Mouse (Mus musculus) liver, embryonic 15.5 days (tissue): ENCODE results near the gene Pnpo. TPM values are rescaled to one million over a fixed set of nuclear protein-coding genes. Genes with fewer than 3 reads are reported as not detected.

Experiments
- ATAC-seq: fragments of 200-750 bp; cut with Nextera tagmentation; 2 replicates; pipeline ENCODE4 v1.8.0; 2017; ENCODE audit warnings: moderate number of reproducible peaks, mild to moderate bottlenecking, moderate library complexity; ENCODE audit not compliant: insufficient read depth
- H3K27ac ChIP-seq: fragments of 300-500 bp; sonication (generic); replicated peaks from 2 replicates; pipeline ENCODE4 v1.5.1; 2015; ENCODE audit warnings: mild to moderate bottlenecking, inconsistent platforms
- H3K27me3 ChIP-seq: fragments of 300-500 bp; sonication (generic); 2 replicates; pipeline ENCODE4 v1.6.1; 2015; ENCODE audit warnings: mild to moderate bottlenecking, inconsistent platforms
- H3K36me3 ChIP-seq: fragments of 300-500 bp; sonication (generic); replicated peaks from 2 replicates; pipeline ENCODE4 v1.6.1; 2015; ENCODE audit warnings: moderate library complexity, mild to moderate bottlenecking, inconsistent platforms
- H3K4me1 ChIP-seq: fragments of 300-500 bp; sonication (generic); replicated peaks from 2 replicates; pipeline ENCODE4 v1.6.1; 2015; ENCODE audit warnings: inconsistent platforms
- H3K4me2 ChIP-seq: fragments of 300-500 bp; sonication (generic); 2 replicates; pipeline ENCODE4 v1.6.1; 2015; ENCODE audit warnings: moderate library complexity, mild to moderate bottlenecking, inconsistent platforms
- H3K4me3 ChIP-seq: fragments of 300-500 bp; sonication (generic); replicated peaks from 2 replicates; pipeline ENCODE4 v1.5.1; 2015; ENCODE audit warnings: mild to moderate bottlenecking, inconsistent platforms
- H3K9ac ChIP-seq: fragments of 300-500 bp; sonication (generic); 2 replicates; pipeline ENCODE4 v1.6.1; 2015; ENCODE audit warnings: moderate library complexity, mild to moderate bottlenecking, inconsistent platforms
- H3K9me3 ChIP-seq: fragments of 300-500 bp; sonication (generic); replicated peaks from 2 replicates; pipeline ENCODE4 v1.6.1; 2016; ENCODE audit warnings: inconsistent platforms
- WGBS: fragments of 180-500 bp; shearing (Covaris S2); methylation state at CpG from one replicate; pipeline ENCODE4 v1.1.7; 2015; ENCODE audit warnings: mixed read lengths; ENCODE audit not compliant: insufficient replicate concordance; 5-methylcytosine and 5-hydroxymethylcytosine counted together
- polyA plus RNA-seq: library from polyadenylated mRNA; unstranded; fragments of >200 nt; fragmentation: Nextera tagmentation; extraction: Ambion mirVana; gene quantifications from 2 replicates; pipeline ENCODE4 v1.2.1, GENCODE M21; 2015

Gene Pnpo
- polyA plus RNA-seq, 1 experiment from 2014 or later: 719 TPM

DNA sequence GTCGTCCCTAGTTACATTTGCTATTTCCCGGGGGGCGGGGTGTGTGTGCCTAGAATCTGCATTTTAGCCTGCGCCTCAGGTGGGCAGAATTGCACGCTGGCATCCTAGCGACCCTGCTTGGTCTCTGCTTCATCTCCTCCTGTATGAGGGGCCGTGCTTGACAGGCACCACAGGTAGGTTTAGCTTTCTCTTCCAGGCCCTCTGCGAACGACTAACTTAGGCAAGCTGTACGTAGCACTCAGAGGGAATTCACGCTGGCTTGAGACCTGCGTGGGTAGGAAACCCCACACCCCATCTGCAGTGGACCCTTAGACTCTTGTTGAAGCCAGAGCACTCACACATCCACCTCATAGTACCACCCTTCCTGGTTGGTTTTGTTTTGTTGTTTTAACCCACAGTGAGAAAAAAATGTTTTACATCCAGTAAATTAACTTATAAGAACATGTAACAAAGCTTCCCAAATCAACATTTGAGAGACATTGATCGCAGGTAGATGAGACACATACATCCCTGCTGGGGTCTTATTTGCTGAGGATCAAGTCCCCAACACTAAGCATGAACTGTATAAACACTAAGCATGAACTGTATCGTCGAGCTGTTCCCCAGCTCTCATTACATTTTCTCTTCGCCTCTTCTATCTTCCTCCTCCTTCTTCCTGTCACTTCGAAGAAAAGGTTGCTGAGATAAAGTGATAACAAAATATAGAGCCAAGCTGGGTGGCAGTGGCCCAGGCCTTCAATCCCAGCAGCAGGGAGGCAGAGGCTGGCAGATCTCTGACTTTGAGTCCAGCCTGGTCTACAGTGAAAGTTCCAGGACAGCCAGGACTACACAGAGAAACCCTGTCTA is 34.8 kb upstream of the Pnpo start:
- peak overlapping the region; percentile 85 for H3K4me3 ChIP-seq
- no peaks in the 10 kb centered on the region; the same call in 1 of the 2 replicates for H3K36me3 ChIP-seq
- H3K9me3 ChIP-seq: no peaks in the 10 kb centered on the region
- no peak for ATAC-seq
- H3K4me1 ChIP-seq: peaks cover 56% of the 10 kb centered on the region
- H3K9ac ChIP-seq: peak overlapping the region; percentile 82
- peak overlapping the region; percentile 91 for H3K4me2 ChIP-seq
- H3K27me3 ChIP-seq: peaks cover 2% of the 10 kb centered on the region; the same call in 1 of the 2 replicates
- peak overlapping the region; percentile 96 for H3K27ac ChIP-seq
- 18% methylated on average over 17 of the region's 17 CpGs for WGBS

DNA sequence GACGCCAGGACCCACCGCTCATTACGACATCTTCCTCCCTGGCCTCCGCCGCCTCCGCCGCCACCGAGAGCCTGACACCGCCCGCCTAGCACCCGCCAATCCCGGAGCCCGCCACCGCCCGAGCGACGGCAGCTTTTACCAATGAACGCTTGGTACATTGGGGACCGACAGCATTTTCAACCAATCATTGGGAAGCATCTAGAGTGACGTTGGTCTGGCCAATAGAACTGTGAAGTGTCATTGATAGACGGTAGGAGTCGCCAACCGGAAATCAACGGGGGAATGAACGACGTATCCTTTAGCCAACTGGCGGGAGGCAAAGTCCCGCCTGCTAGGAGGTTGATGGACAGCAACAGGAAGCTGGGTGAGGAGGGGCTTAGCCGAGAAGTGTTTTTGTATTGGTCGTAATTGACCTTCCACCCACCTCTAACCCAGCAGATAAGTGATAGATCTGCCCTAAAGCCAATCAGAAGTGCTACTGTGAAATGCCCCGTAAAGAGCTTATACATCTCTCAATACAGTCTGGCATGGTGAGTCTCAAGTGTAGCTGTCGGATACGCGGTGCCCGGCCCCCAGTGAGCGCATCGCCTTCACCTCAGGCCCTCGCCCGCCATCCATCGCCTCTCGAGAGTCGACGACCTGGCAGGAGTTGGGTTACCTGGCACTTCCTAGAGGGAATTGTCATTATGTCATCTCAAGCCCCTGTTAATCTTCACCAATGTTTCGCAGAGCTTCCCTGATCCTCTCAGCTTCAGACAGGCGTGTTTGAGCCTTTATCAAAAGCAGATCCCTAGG is 34.0 kb upstream of the Pnpo start:
- H3K9ac ChIP-seq: peak overlapping the region; percentile 94
- WGBS: under 1% methylated on average over 45 of the region's 45 CpGs
- H3K27ac ChIP-seq: peak overlapping the region; percentile 96
- H3K27me3 ChIP-seq: no peaks in the 10 kb centered on the region
- H3K4me2 ChIP-seq: peak overlapping the region; percentile 91
- no peaks in the 10 kb centered on the region for H3K9me3 ChIP-seq
- ATAC-seq: peak; percentile 93
- peaks cover 63% of the 10 kb centered on the region for H3K4me1 ChIP-seq
- peak overlapping the region; percentile 85 for H3K4me3 ChIP-seq
- no peaks in the 10 kb centered on the region; the same call in 1 of the 2 replicates for H3K36me3 ChIP-seq

GRCm38 (mm10) chr11:96976911-96977591 is 33.3 kb upstream of the Pnpo start:
- H3K4me3 ChIP-seq: peak overlapping the region; percentile 85
- H3K36me3 ChIP-seq: no peaks in the 10 kb centered on the region; the same call in 1 of the 2 replicates
- H3K27ac ChIP-seq: peak overlapping the region; percentile 94
- under 1% methylated on average over 50 of the region's 50 CpGs for WGBS
- no peaks in the 10 kb centered on the region for H3K9me3 ChIP-seq
- peak; percentile 74 for ATAC-seq
- H3K27me3 ChIP-seq: no peaks in the 10 kb centered on the region
- H3K4me1 ChIP-seq: peaks cover 65% of the 10 kb centered on the region
- peak overlapping the region; percentile 94 for H3K9ac ChIP-seq
- H3K4me2 ChIP-seq: peak overlapping the region; percentile 79

DNA sequence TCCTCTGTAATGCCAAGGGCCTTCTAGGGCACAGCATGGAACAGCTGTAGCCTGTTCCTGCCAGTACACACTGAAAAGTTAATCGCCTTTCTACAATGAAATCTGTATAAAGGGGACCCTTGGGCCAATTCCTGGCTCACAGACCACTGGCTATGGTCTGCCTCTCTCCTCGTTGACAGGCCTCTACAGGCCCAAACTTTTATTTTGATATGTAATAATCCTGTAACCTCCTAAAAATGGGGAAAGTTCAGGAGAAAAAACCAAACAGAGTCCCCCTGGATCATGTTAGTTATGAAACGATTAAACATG is 32.5 kb upstream of the Pnpo start:
- H3K4me1 ChIP-seq: peaks cover 63% of the 10 kb centered on the region
- H3K4me2 ChIP-seq: peak overlapping the region; percentile 79
- 36% methylated on average over 3 of the region's 3 CpGs for WGBS

GRCm38 (mm10) chr11:96975511-96976378 is 32.0 kb upstream of the Pnpo start:
- Histone ChIP-seq H3K9me3 (no peaks in the 10 kb centered on the region), H3K4me3 (peak overlapping the region; percentile 85), H3K27me3 (no peaks in the 10 kb centered on the region), H3K9ac (peak overlapping the region; percentile 94), H3K4me1 (peaks cover 68% of the 10 kb centered on the region), H3K27ac (peak overlapping the region; percentile 94), H3K4me2 (peak overlapping the region; percentile 79), H3K36me3 (no peaks in the 10 kb centered on the region; the same call in 1 of the 2 replicates)
- no peak for ATAC-seq
- 71% methylated on average over 10 of the region's 10 CpGs for WGBS

More for the DNA sequence above, 32.5 kb upstream of the Pnpo start:
- no peaks in the 10 kb centered on the region for H3K27me3 ChIP-seq
- H3K36me3 ChIP-seq: no peaks in the 10 kb centered on the region; the same call in 1 of the 2 replicates
- peak overlapping the region; percentile 85 for H3K4me3 ChIP-seq
- peak overlapping the region; percentile 94 for H3K27ac ChIP-seq
- H3K9ac ChIP-seq: peak overlapping the region; percentile 94
- no peaks in the 10 kb centered on the region for H3K9me3 ChIP-seq
- ATAC-seq: no peak

DNA sequence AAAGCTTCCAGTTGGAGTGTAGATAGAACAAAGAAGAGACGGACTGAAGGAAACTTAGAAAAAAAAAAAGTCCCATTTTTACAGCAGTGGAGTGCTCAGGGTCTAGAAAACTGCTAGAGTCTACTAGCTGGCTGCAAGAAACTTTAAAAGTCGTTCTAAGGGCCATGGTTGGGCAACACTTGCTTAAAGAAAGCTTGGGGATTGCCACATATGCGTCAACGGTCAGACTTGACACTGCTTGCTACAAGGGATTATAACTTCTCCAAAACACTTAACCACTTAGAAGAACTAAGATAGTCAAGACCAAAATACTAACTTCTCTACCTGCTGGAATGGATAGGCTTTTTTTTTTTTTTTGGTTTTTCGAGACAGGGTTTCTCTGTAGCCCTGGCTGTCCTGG is 31.0 kb upstream of the Pnpo start:
- H3K27ac ChIP-seq: peak overlapping the region; percentile 94
- H3K4me1 ChIP-seq: peaks cover 73% of the 10 kb centered on the region
- H3K4me2 ChIP-seq: peak overlapping the region; percentile 79; the same call in 1 of the 2 replicates

DNA sequence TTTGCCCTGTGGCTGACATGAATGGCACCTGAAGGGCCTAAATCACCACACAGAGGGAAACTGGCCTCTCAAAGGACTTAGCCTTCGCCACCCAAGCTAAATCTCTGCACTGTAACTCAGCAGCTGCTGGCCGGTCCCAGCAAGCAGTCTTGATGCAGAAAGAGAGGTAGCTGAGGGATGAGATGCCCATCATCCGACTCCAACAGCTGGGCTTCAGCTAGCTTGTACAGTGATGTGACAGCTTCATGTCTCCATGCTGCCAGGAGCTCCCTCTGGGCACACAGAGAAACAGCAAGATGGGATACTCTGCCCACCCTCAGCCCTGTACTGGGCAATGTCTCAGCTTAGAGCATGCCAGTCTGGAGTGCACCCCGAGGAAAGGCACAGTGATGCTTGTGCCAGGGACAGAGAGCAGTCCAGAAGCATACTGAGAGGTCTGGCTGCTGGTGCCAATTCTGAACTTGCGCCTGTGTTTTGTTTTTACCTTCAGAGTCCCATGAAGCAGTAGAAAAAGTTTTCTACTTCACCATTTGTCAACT is 29.7 kb upstream of the Pnpo start:
- H3K9ac ChIP-seq: no peak overlapping the region
- 84% methylated on average over 5 of the region's 5 CpGs for WGBS
- peaks cover 73% of the 10 kb centered on the region for H3K4me1 ChIP-seq
- H3K9me3 ChIP-seq: no peaks in the 10 kb centered on the region
- no peaks in the 10 kb centered on the region for H3K27me3 ChIP-seq
- H3K4me3 ChIP-seq: no peak overlapping the region
- no peak for ATAC-seq
- no peaks in the 10 kb centered on the region; the same call in 1 of the 2 replicates for H3K36me3 ChIP-seq
- peak overlapping the region; percentile 60 for H3K27ac ChIP-seq
- no peak overlapping the region for H3K4me2 ChIP-seq

More for the DNA sequence above, 31.0 kb upstream of the Pnpo start:
- H3K4me3 ChIP-seq: no peak overlapping the region
- H3K9me3 ChIP-seq: no peaks in the 10 kb centered on the region
- H3K9ac ChIP-seq: no peak overlapping the region
- H3K27me3 ChIP-seq: no peaks in the 10 kb centered on the region
- WGBS: 52% methylated on average over 5 of the region's 5 CpGs
- ATAC-seq: no peak
- no peaks in the 10 kb centered on the region; the same call in 1 of the 2 replicates for H3K36me3 ChIP-seq

GRCm38 (mm10) chr11:96972906-96973305 is 29.1 kb upstream of the Pnpo start:
- H3K36me3 ChIP-seq: no peaks in the 10 kb centered on the region; the same call in 1 of the 2 replicates
- no peaks in the 10 kb centered on the region for H3K27me3 ChIP-seq
- ATAC-seq: no peak
- H3K9me3 ChIP-seq: no peaks in the 10 kb centered on the region
- no peak overlapping the region for H3K4me2 ChIP-seq
- no peak overlapping the region for H3K4me3 ChIP-seq
- H3K9ac ChIP-seq: no peak overlapping the region
- WGBS: 79% methylated on average over 5 of the region's 5 CpGs
- H3K4me1 ChIP-seq: peaks cover 75% of the 10 kb centered on the region
- peak overlapping the region; percentile 39; the same call in 1 of the 2 replicates for H3K27ac ChIP-seq

DNA sequence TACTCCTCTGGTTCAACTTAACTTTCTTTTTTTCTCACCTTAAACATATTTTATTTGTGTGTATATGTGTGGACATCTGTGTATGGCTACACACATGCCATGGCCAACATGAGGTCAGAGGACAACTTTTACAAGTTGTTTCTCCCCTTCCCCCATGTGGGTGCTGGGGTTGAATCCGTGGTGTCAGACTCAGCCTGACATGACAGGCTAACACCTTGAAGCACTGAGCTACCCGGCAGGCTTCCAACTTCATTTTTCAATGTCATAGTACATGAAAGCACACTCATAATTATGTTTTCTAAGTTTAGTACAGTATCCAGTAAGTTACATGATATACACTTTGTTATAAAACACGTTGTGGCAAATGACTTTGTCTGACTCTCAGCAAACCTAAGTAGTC is 26.6 kb upstream of the Pnpo start:
- H3K9ac ChIP-seq: 0 out of 2 replicates have a peak overlapping the region, but pooled peaks have one; percentile 47
- H3K36me3 ChIP-seq: peaks cover 7% of the 10 kb centered on the region
- peaks cover 84% of the 10 kb centered on the region for H3K4me1 ChIP-seq
- 67% methylated on average over 3 of the region's 3 CpGs for WGBS
- no peak overlapping the region for H3K4me3 ChIP-seq
- peak overlapping the region; percentile 86 for H3K27ac ChIP-seq
- no peaks in the 10 kb centered on the region for H3K27me3 ChIP-seq
- H3K9me3 ChIP-seq: no peaks in the 10 kb centered on the region
- 0 out of 2 replicates have a peak overlapping the region, but pooled peaks have one; percentile 67 for H3K4me2 ChIP-seq
- ATAC-seq: no peak

DNA sequence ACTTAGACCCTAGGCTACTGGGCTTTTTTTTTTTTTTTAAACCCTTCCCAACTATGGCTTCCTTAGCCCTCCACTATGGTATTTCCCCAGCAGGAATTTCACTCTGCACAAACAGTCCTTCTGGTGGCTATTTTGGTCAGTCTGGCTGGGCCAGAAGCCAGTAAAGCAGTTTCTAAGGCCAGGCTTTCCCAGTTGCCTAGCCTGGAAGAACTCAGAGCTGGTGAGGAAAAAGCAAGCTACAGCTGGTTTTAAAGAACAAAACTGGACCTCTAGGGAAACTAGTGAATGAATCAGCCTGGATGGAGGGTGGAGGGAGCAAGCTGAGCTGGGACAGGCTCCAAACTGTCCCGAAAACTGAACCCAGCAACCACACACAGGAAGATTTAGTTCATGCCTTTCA is 26.0 kb upstream of the Pnpo start:
- no peak for ATAC-seq
- no peak overlapping the region for H3K4me3 ChIP-seq
- H3K4me1 ChIP-seq: peaks cover 82% of the 10 kb centered on the region
- peak overlapping the region; percentile 67 for H3K4me2 ChIP-seq
- H3K9ac ChIP-seq: peak overlapping the region; percentile 47; the same call in 1 of the 2 replicates
- H3K27ac ChIP-seq: peak overlapping the region; percentile 86
- WGBS: 52% methylated on average over 1 of the region's 1 CpGs
- no peaks in the 10 kb centered on the region for H3K9me3 ChIP-seq
- peaks cover 13% of the 10 kb centered on the region for H3K36me3 ChIP-seq
- H3K27me3 ChIP-seq: no peaks in the 10 kb centered on the region
